Comparison of ENCODE assay signal across 8 mouse cellular contexts in genomic region chr19:36897778-36898177, GRCm38 (mm10). TPM values are rescaled to one million over a fixed set of nuclear protein-coding genes. Genes with fewer than 3 reads are reported as not detected.
DNase-seq lines count a peak whose midpoint lies in the region; ATAC-seq lines count a peak whose summit lies in the region.

No protein-coding gene starts in this region.

- no peak for ATAC-seq in granulocyte monocyte progenitor cell, adult 5-6 weeks (replicated peaks; ENCODE audit: poor library complexity, severe bottlenecking)

- DNase-seq in gastrocnemius, postnatal 14 days = peak; percentile 27
- DNase-seq in gastrocnemius, postnatal 36 days = no peak
- DNase-seq in right cerebral cortex, postnatal 14 days = peak; percentile 25
- DNase-seq in right cerebral cortex, postnatal 25 days = no peak
- peak; percentile 36 for DNase-seq in embryo, embryonic 9.5 days (ENCODE audit: extremely low spot score)
- DNase-seq in lung, postnatal 36 days = peak; percentile 45
- DNase-seq in c-Kit-positive CD71-positive TER-119-positive erythroid progenitor cells, embryonic 14.5 days (ENCODE audit: low spot score) = no peak

- intact Hi-C loops in gastrocnemius, postnatal 14 days (cut with DNase I; ENCODE audit: low total_unique reads) = no loop called here
- intact Hi-C loops in gastrocnemius, postnatal 36 days (cut with DNase I) = no loop called here

RNA-seq across cellular contexts. Expression of gene Fgfbp3, which starts 21.6 kb away (rescaled TPM):
- total RNA-seq in gastrocnemius, postnatal 14 days (2021) = 1 to 10 TPM; 1.2 to 2.9 TPM
- 1 to 10 TPM; 1.2 TPM for total RNA-seq in gastrocnemius, postnatal 36 days (2021)
- total RNA-seq in granulocyte monocyte progenitor cell, adult 5-6 weeks (2014; fragmentation: Nextera tagmentation) = 1.7 TPM in 1 of 2 replicates, not detected in the other
- total RNA-seq in granulocyte monocyte progenitor cell, adult 5-6 weeks (2017) = 0.60 and 1.1 TPM in 2 replicates

RNA-seq across cellular contexts. Expression of gene Btaf1, which starts 28.1 kb away (rescaled TPM):
- total RNA-seq in gastrocnemius, postnatal 14 days (2021) = 1 to 10 TPM; 6.3 to 9.9 TPM
- 1 to 10 TPM; 7.3 to 7.9 TPM for total RNA-seq in gastrocnemius, postnatal 36 days (2021)
- total RNA-seq in granulocyte monocyte progenitor cell, adult 5-6 weeks (2014; fragmentation: Nextera tagmentation) = 32.5 and 42.8 TPM in 2 replicates
- 56.7 and 60.8 TPM in 2 replicates for total RNA-seq in granulocyte monocyte progenitor cell, adult 5-6 weeks (2017)

Comparison
In these comparisons a context has a peak if more than half of its experiments do, and no peak if none do; other contexts are left out.
1. DNase-seq: peak in gastrocnemius, postnatal 14 days (single experiment), right cerebral cortex, postnatal 14 days (single experiment), embryo, embryonic 9.5 days (single experiment) and lung, postnatal 36 days (single experiment); none in gastrocnemius, postnatal 36 days (0 of 2), right cerebral cortex, postnatal 25 days (single experiment) and c-Kit-positive CD71-positive TER-119-positive erythroid progenitor cells, embryonic 14.5 days (single experiment).